9 mouse cellular contexts compared by ENCODE assay signal in genomic region chr13:69086613-69087012, GRCm38 (mm10).
DNase-seq lines count a peak whose midpoint lies in the region; ATAC-seq and TF ChIP-seq lines count a peak whose summit lies in the region.
"Had no signal": no experiment of that assay in that cellular context is flagged by ENCODE, and none has a peak within 500 bp of the region (broad histone marks: within the 10 kb centered on the region; RNA-seq: fewer than 3 reads in every experiment).

No protein-coding gene starts in this region.

- H3K9ac ChIP-seq in lung, postnatal 0 days (replicated peaks; ENCODE audit: low read depth), result no peak overlapping the region
- H3K9ac ChIP-seq: liver, embryonic 15.5 days had no signal

- no peaks in the 10 kb centered on the region for H3K9me3 ChIP-seq in lung, postnatal 0 days (ENCODE audit: low read length)
- H3K9me3 ChIP-seq: liver, embryonic 15.5 days had no signal

- H3K4me2 ChIP-seq in lung, postnatal 0 days (replicated peaks; ENCODE audit: low read depth, low read length), result no peak overlapping the region
- H3K4me2 ChIP-seq: liver, embryonic 15.5 days had no signal

- peak; percentile 56; the same call in 1 of the 2 replicates for ATAC-seq in common myeloid progenitor, adult 5-6 weeks (replicated peaks; ENCODE audit: low read depth, poor library complexity, severe bottlenecking)
- ATAC-seq in lung, postnatal 0 days, result no peak

- DNase-seq in urinary bladder, postnatal 14 days (ENCODE audit: low spot score), result peak; percentile 45
- DNase-seq in urinary bladder, postnatal 10 days (ENCODE audit: low spot score), result no peak
- peak; percentile 12 to 30 for DNase-seq in heart, postnatal 14 days
- peak; percentile 42 to 88 for DNase-seq in layer of hippocampus, adult 18-20 months (ENCODE audit: low spot score in 2 of 2)
- peak; percentile 51 for DNase-seq in lung, postnatal 0 days (ENCODE audit: low spot score)
- peak; percentile 51 for DNase-seq in right cerebral cortex, postnatal 14 days
- DNase-seq in thymus, postnatal 10 days (ENCODE audit: low spot score in 2 of 2), result no peak

- no peaks in the 10 kb centered on the region for H3K27me3 ChIP-seq in lung, postnatal 0 days (replicated peaks; ENCODE audit: insufficient read depth, low read length)
- H3K27me3 ChIP-seq: liver, embryonic 15.5 days had no signal

- no peak for TF ChIP-seq EP300 in lung, postnatal 0 days (IDR thresholded peaks at IDR 0.05)

- 26% methylated on average over 1 of the region's 1 CpGs for WGBS in lung, postnatal 0 days

- intact Hi-C loops in heart, postnatal 14 days (cut with DNase I), result no loop called here

- peak; percentile 72 for TF ChIP-seq CTCF in lung, postnatal 0 days (IDR thresholded peaks at IDR 0.05)

- no peaks in the 10 kb centered on the region for H3K36me3 ChIP-seq in lung, postnatal 0 days (ENCODE audit: insufficient read depth, low read length)
- H3K36me3 ChIP-seq: liver, embryonic 15.5 days had no signal

- H3K4me1 ChIP-seq in lung, postnatal 0 days (ENCODE audit: insufficient read depth, low read depth, low read length), result no peaks in the 10 kb centered on the region
- H3K4me1 ChIP-seq: liver, embryonic 15.5 days had no signal

- no peak overlapping the region for H3K27ac ChIP-seq in lung, postnatal 0 days (ENCODE audit: low read length)
- H3K27ac ChIP-seq: liver, embryonic 15.5 days had no signal

- H3K4me3 ChIP-seq in lung, postnatal 0 days (ENCODE audit: low read depth, low read length), result no peak overlapping the region
- H3K4me3 ChIP-seq: liver, embryonic 15.5 days had no signal

Comparison
In these comparisons a context has a peak if more than half of its experiments do, and no peak if none do; other contexts are left out.
1. DNase-seq: peak in urinary bladder, postnatal 14 days (single experiment), heart, postnatal 14 days (2 of 2), layer of hippocampus, adult 18-20 months (2 of 2), lung, postnatal 0 days (single experiment) and right cerebral cortex, postnatal 14 days (single experiment); none in urinary bladder, postnatal 10 days (single experiment) and thymus, postnatal 10 days (0 of 2).